Mouse (Mus musculus): Measurements from ENCODE around the gene Hoxd9.

Gene Hoxd9

GRCm38 (mm10) chr2:74747006-74747405 lies 49.5 kb downstream of the Hoxd9 start:
- no peak for DNase-seq (ENCODE audit: extremely low spot score, low read depth, low spot score)

GRCm38 (mm10) chr2:74747661-74748141 lies 50.2 kb downstream of the Hoxd9 start:
- DNase-seq (ENCODE audit: extremely low spot score, low read depth, low spot score) = no peak

- DNase-seq (ENCODE audit: extremely low spot score, low read depth, low spot score) = no peak
Measured at GRCm38 (mm10) chr2:74748436-74748995, 51.0 kb downstream of the Hoxd9 start.

GRCm38 (mm10) chr2:74749337-74750121 lies 52.0 kb downstream of the Hoxd9 start:
- DNase-seq (ENCODE audit: extremely low spot score, low read depth, low spot score) = no peak
